Mouse (Mus musculus): ENCODE results near the gene Ano8. TPM values are rescaled to one million over a fixed set of nuclear protein-coding genes. Genes with fewer than 3 reads are reported as not detected.

Gene Ano8
- polyA plus RNA-seq, 1 experiment from 2014 or later = 7.7 TPM

- peaks cover 25% of the 10 kb centered on the region for H3K36me3 ChIP-seq (ENCODE audit: control insufficient read depth, insufficient read depth, low read length)
- H3K27ac ChIP-seq (replicated peaks; ENCODE audit: low read depth, low read length) = no peak overlapping the region
- H3K9ac ChIP-seq (replicated peaks; ENCODE audit: low read length) = no peak overlapping the region
- no peak overlapping the region for H3K4me3 ChIP-seq (replicated peaks; ENCODE audit: low read depth, low read length)
- H3K4me1 ChIP-seq (ENCODE audit: control insufficient read depth, insufficient read depth, low read length) = no peaks in the 10 kb centered on the region
- 31% methylated on average over 16 of the region's 16 CpGs for WGBS
- no peaks in the 10 kb centered on the region for H3K27me3 ChIP-seq (ENCODE audit: control insufficient read depth, insufficient read depth, low read length)
- peak; percentile 76 for ATAC-seq (ENCODE audit: low FRiP score, low TSS enrichment)
- DNase-seq = peak; percentile 90
- no peaks in the 10 kb centered on the region for H3K9me3 ChIP-seq (ENCODE audit: control insufficient read depth, low read length)
- H3K4me2 ChIP-seq (ENCODE audit: low read length) = no peak overlapping the region
Measured at GRCm38 (mm10) chr8:71495039-71495438, 9.3 kb upstream of the Ano8 start.

GRCm38 (mm10) chr8:71488454-71488853, 2.7 kb upstream of the Ano8 start:
- H3K4me3 ChIP-seq (replicated peaks; ENCODE audit: low read depth, low read length) = peak overlapping the region; percentile 74
- under 1% methylated on average over 22 of the region's 22 CpGs for WGBS
- peak overlapping the region; percentile 99 for H3K4me2 ChIP-seq (ENCODE audit: low read length)
- H3K9ac ChIP-seq (replicated peaks; ENCODE audit: low read length) = peak overlapping the region; percentile 68
- H3K36me3 ChIP-seq (ENCODE audit: control insufficient read depth, insufficient read depth, low read length) = peaks cover 37% of the 10 kb centered on the region
- ATAC-seq (ENCODE audit: low FRiP score, low TSS enrichment) (peak; percentile 86), DNase-seq (peak; percentile 96)
- no peaks in the 10 kb centered on the region for H3K9me3 ChIP-seq (ENCODE audit: control insufficient read depth, low read length)
- no peak overlapping the region for H3K27ac ChIP-seq (replicated peaks; ENCODE audit: low read depth, low read length)
- no peaks in the 10 kb centered on the region for H3K27me3 ChIP-seq (ENCODE audit: control insufficient read depth, insufficient read depth, low read length)
- H3K4me1 ChIP-seq (ENCODE audit: control insufficient read depth, insufficient read depth, low read length) = peaks cover 28% of the 10 kb centered on the region

GRCm38 (mm10) chr8:71487691-71488445, 2.1 kb upstream of the Ano8 start, which contains the start of gene Gtpbp3:
Gtpbp3 (plus strand) TSS chr8:71488103.
- peaks cover 37% of the 10 kb centered on the region for H3K36me3 ChIP-seq (ENCODE audit: control insufficient read depth, insufficient read depth, low read length)
- H3K4me2 ChIP-seq (ENCODE audit: low read length) = peak within 1 kb of the TSS; percentile 99
- ATAC-seq (ENCODE audit: low FRiP score, low TSS enrichment) (peak; percentile 18; the same call in 1 of the 2 replicates), DNase-seq (peak; percentile 84)
- WGBS = 0% methylated on average over 33 of the region's 33 CpGs
- H3K27me3 ChIP-seq (ENCODE audit: control insufficient read depth, insufficient read depth, low read length) = no peaks in the 10 kb centered on the region
- H3K9me3 ChIP-seq (ENCODE audit: control insufficient read depth, low read length) = no peaks in the 10 kb centered on the region
- 0 out of 2 replicates have a peak within 1 kb of the TSS, but pooled peaks have one; percentile 49 for H3K27ac ChIP-seq (replicated peaks; ENCODE audit: low read depth, low read length)
- H3K4me3 ChIP-seq (replicated peaks; ENCODE audit: low read depth, low read length) = peak within 1 kb of the TSS; percentile 74
- H3K9ac ChIP-seq (replicated peaks; ENCODE audit: low read length) = peak within 1 kb of the TSS; percentile 68
- H3K4me1 ChIP-seq (ENCODE audit: control insufficient read depth, insufficient read depth, low read length) = peaks cover 30% of the 10 kb centered on the region

GRCm38 (mm10) chr8:71486136-71486529, 370 bp upstream of the Ano8 start:
- Histone ChIP-seq H3K4me2 (ENCODE audit: low read length) (peak overlapping the region; percentile 80), H3K27me3 (ENCODE audit: control insufficient read depth, insufficient read depth, low read length) (no peaks in the 10 kb centered on the region), H3K9me3 (ENCODE audit: control insufficient read depth, low read length) (no peaks in the 10 kb centered on the region), H3K27ac (replicated peaks; ENCODE audit: low read depth, low read length) (peak overlapping the region; percentile 85), H3K9ac (replicated peaks; ENCODE audit: low read length) (peak overlapping the region; percentile 98; the same call in 1 of the 2 replicates), H3K4me3 (replicated peaks; ENCODE audit: low read depth, low read length) (peak overlapping the region; percentile 94), H3K4me1 (ENCODE audit: control insufficient read depth, insufficient read depth, low read length) (peaks cover 30% of the 10 kb centered on the region), H3K36me3 (ENCODE audit: control insufficient read depth, insufficient read depth, low read length) (peaks cover 38% of the 10 kb centered on the region)
- 17% methylated on average over 7 of the region's 7 CpGs for WGBS
- DNase-seq (no peak), ATAC-seq (ENCODE audit: low FRiP score, low TSS enrichment) (no peak)

- Histone ChIP-seq H3K27me3 (ENCODE audit: control insufficient read depth, insufficient read depth, low read length) (no peaks in the 10 kb centered on the region), H3K4me2 (ENCODE audit: low read length) (peak overlapping the region; percentile 80), H3K9ac (replicated peaks; ENCODE audit: low read length) (peak overlapping the region; percentile 98), H3K4me3 (replicated peaks; ENCODE audit: low read depth, low read length) (peak overlapping the region; percentile 94), H3K27ac (replicated peaks; ENCODE audit: low read depth, low read length) (no peak overlapping the region), H3K9me3 (ENCODE audit: control insufficient read depth, low read length) (no peaks in the 10 kb centered on the region), H3K4me1 (ENCODE audit: control insufficient read depth, insufficient read depth, low read length) (peaks cover 28% of the 10 kb centered on the region), H3K36me3 (ENCODE audit: control insufficient read depth, insufficient read depth, low read length) (peaks cover 48% of the 10 kb centered on the region)
- ATAC-seq (ENCODE audit: low FRiP score, low TSS enrichment) (no peak), DNase-seq (no peak)
- WGBS = 94% methylated on average over 19 of the region's 19 CpGs
Measured at GRCm38 (mm10) chr8:71484736-71485135, 1.0 kb downstream of the Ano8 start.

GRCm38 (mm10) chr8:71483932-71484331, 1.8 kb downstream of the Ano8 start:
- peaks cover 56% of the 10 kb centered on the region for H3K36me3 ChIP-seq (ENCODE audit: control insufficient read depth, insufficient read depth, low read length)
- peak overlapping the region; percentile 80; the same call in 1 of the 2 replicates for H3K4me2 ChIP-seq (ENCODE audit: low read length)
- no peak overlapping the region for H3K27ac ChIP-seq (replicated peaks; ENCODE audit: low read depth, low read length)
- H3K9ac ChIP-seq (replicated peaks; ENCODE audit: low read length) = no peak overlapping the region
- H3K4me3 ChIP-seq (replicated peaks; ENCODE audit: low read depth, low read length) = no peak overlapping the region
- 52% methylated on average over 8 of the region's 8 CpGs for WGBS
- no peak for ATAC-seq (ENCODE audit: low FRiP score, low TSS enrichment)
- no peaks in the 10 kb centered on the region for H3K27me3 ChIP-seq (ENCODE audit: control insufficient read depth, insufficient read depth, low read length)
- peaks cover 20% of the 10 kb centered on the region for H3K4me1 ChIP-seq (ENCODE audit: control insufficient read depth, insufficient read depth, low read length)
- no peak for DNase-seq
- H3K9me3 ChIP-seq (ENCODE audit: control insufficient read depth, low read length) = no peaks in the 10 kb centered on the region

- no peak for DNase-seq
- 89% methylated on average over 11 of the region's 11 CpGs for WGBS
- ATAC-seq (ENCODE audit: low FRiP score, low TSS enrichment) = no peak
- H3K27ac ChIP-seq (replicated peaks; ENCODE audit: low read depth, low read length) = no peak overlapping the region
- peaks cover 7% of the 10 kb centered on the region; the same call in 1 of the 2 replicates for H3K4me1 ChIP-seq (ENCODE audit: control insufficient read depth, insufficient read depth, low read length)
- no peak overlapping the region for H3K9ac ChIP-seq (replicated peaks; ENCODE audit: low read length)
- no peaks in the 10 kb centered on the region for H3K27me3 ChIP-seq (ENCODE audit: control insufficient read depth, insufficient read depth, low read length)
- H3K4me3 ChIP-seq (replicated peaks; ENCODE audit: low read depth, low read length) = no peak overlapping the region
- H3K36me3 ChIP-seq (ENCODE audit: control insufficient read depth, insufficient read depth, low read length) = peaks cover 75% of the 10 kb centered on the region
- no peaks in the 10 kb centered on the region for H3K9me3 ChIP-seq (ENCODE audit: control insufficient read depth, low read length)
- no peak overlapping the region for H3K4me2 ChIP-seq (ENCODE audit: low read length)
Measured at GRCm38 (mm10) chr8:71478943-71479342, 6.8 kb downstream of the Ano8 start.

- H3K9me3 ChIP-seq (ENCODE audit: control insufficient read depth, low read length) = no peaks in the 10 kb centered on the region
Measured at GRCm38 (mm10) chr8:71477196-71477845, 8.4 kb downstream of the Ano8 start.

More at GRCm38 (mm10) chr8:71477196-71477845, 8.4 kb downstream of the Ano8 start:
- Histone ChIP-seq H3K27me3 (ENCODE audit: control insufficient read depth, insufficient read depth, low read length) (no peaks in the 10 kb centered on the region), H3K4me2 (ENCODE audit: low read length) (peak overlapping the region; percentile 69), H3K27ac (replicated peaks; ENCODE audit: low read depth, low read length) (peak overlapping the region; percentile 90), H3K36me3 (ENCODE audit: control insufficient read depth, insufficient read depth, low read length) (peaks cover 76% of the 10 kb centered on the region), H3K4me1 (ENCODE audit: control insufficient read depth, insufficient read depth, low read length) (peaks cover 3% of the 10 kb centered on the region; the same call in 1 of the 2 replicates), H3K4me3 (replicated peaks; ENCODE audit: low read depth, low read length) (peak overlapping the region; percentile 47), H3K9ac (replicated peaks; ENCODE audit: low read length) (peak overlapping the region; percentile 62; the same call in 1 of the 2 replicates)
- 40% methylated on average over 14 of the region's 14 CpGs for WGBS
- no peak for ATAC-seq (ENCODE audit: low FRiP score, low TSS enrichment)
- peak; percentile 60 for DNase-seq
